Mouse (Mus musculus) bone marrow, adult 2 months (tissue): ENCODE results near the gene Antxr1. TPM values are rescaled to one million over a fixed set of nuclear protein-coding genes. Genes with fewer than 3 reads are reported as not detected.

Source experiments
- H3K27ac ChIP-seq: fragments of 200-500 bp; 2 replicates; pipeline ENCODE4 v1.5.1; 2012; ENCODE audit warnings: low read depth, mild to moderate bottlenecking, control low read depth, inconsistent platforms, low read length; ENCODE audit not compliant: control insufficient read depth, poor library complexity, insufficient read depth
- H3K4me1 ChIP-seq: fragments of 200-500 bp; 2 replicates; pipeline ENCODE4 v1.6.1; 2011; ENCODE audit warnings: low read length; ENCODE audit not compliant: control insufficient read depth, insufficient read depth
- H3K4me3 ChIP-seq: fragments of 200-500 bp; replicated peaks from 2 replicates; pipeline ENCODE3; 2011; ENCODE audit warnings: mild to moderate bottlenecking, low read depth, low read length, control low read depth; ENCODE audit not compliant: control insufficient read depth
- CTCF ChIP-seq: fragments of 200-500 bp; IDR thresholded peaks from 2 replicates; pipeline ENCODE4 v1.5.1; 2011; ENCODE audit warnings: low read length, control low read depth; ENCODE audit not compliant: control insufficient read depth, insufficient read depth
- POLR2A ChIP-seq: fragments of 200-500 bp; IDR thresholded peaks from 2 replicates; pipeline ENCODE4 v1.6.1; 2011; ENCODE audit warnings: low read depth, mild to moderate bottlenecking, control low read depth, low read length, borderline replicate concordance; ENCODE audit not compliant: control insufficient read depth
- WGBS: fragments of 180-500 bp; shearing (Covaris S2); methylation state at CpG from one replicate; pipeline ENCODE4 v1.1.7; 2018; 5-methylcytosine and 5-hydroxymethylcytosine counted together
- polyA plus RNA-seq: library from polyadenylated mRNA; stranded (reverse); fragments of >200 nt; gene quantifications from 2 replicates; pipeline ENCODE4 v1.2.4, GENCODE M21; 2011; ENCODE audit warnings: low replicate concordance; ENCODE audit not compliant: missing spikeins, insufficient read depth, insufficient read length

Gene Antxr1
- polyA plus RNA-seq, 1 experiment = 5.3 TPM

GRCm38 (mm10) chr6:87160196-87160595 lies 175.4 kb downstream of the Antxr1 start:
- WGBS = 85% methylated on average over 5 of the region's 5 CpGs
- no peaks in the 10 kb centered on the region; the same call in 1 of the 2 replicates for H3K4me1 ChIP-seq
- TF ChIP-seq POLR2A (no peak), CTCF (no peak)
- H3K27ac ChIP-seq = no peak overlapping the region
- H3K4me3 ChIP-seq = no peak overlapping the region

- H3K4me1 ChIP-seq = peaks cover 5% of the 10 kb centered on the region
- WGBS = 84% methylated on average over 7 of the region's 7 CpGs
- no peak overlapping the region for H3K4me3 ChIP-seq
- H3K27ac ChIP-seq = no peak overlapping the region
- no peak for TF ChIP-seq CTCF
- no peak for TF ChIP-seq POLR2A
Observed at GRCm38 (mm10) chr6:87158062-87158623, 177.5 kb downstream of the Antxr1 start.

- H3K4me1 ChIP-seq = peaks cover 5% of the 10 kb centered on the region
- 73% methylated on average over 3 of the region's 3 CpGs for whole genome bisulfite sequencing
- peak overlapping the region; percentile 82 for H3K27ac ChIP-seq
- H3K4me3 ChIP-seq = no peak overlapping the region
- TF ChIP-seq CTCF = no peak
- no peak for TF ChIP-seq POLR2A
Observed at GRCm38 (mm10) chr6:87153836-87154235, 181.8 kb downstream of the Antxr1 start.

GRCm38 (mm10) chr6:87153231-87153580 lies 182.4 kb downstream of the Antxr1 start:
- Histone ChIP-seq H3K27ac (peak overlapping the region; percentile 82), H3K4me3 (no peak overlapping the region), H3K4me1 (peaks cover 5% of the 10 kb centered on the region)
- 27% methylated on average over 7 of the region's 7 CpGs for WGBS
- TF ChIP-seq POLR2A (no peak), CTCF (no peak)

- peaks cover 5% of the 10 kb centered on the region for H3K4me1 ChIP-seq
- H3K4me3 ChIP-seq = peak overlapping the region; percentile 19
- peak; percentile 77; the same call in 1 of the 2 replicates for TF ChIP-seq POLR2A
- no peak for TF ChIP-seq CTCF
- peak overlapping the region; percentile 82 for H3K27ac ChIP-seq
- 8% methylated on average over 21 of the region's 21 CpGs for WGBS
Observed at GRCm38 (mm10) chr6:87152461-87153230, 183.0 kb downstream of the Antxr1 start.

- Histone ChIP-seq H3K4me3 (no peak overlapping the region), H3K27ac (no peak overlapping the region), H3K4me1 (peaks cover 5% of the 10 kb centered on the region)
- WGBS = 88% methylated on average over 8 of the region's 8 CpGs
- TF ChIP-seq CTCF (no peak), POLR2A (no peak)
Observed at GRCm38 (mm10) chr6:87151427-87151826, 184.2 kb downstream of the Antxr1 start.

- H3K4me3 ChIP-seq = no peak overlapping the region
- peaks cover 5% of the 10 kb centered on the region for H3K4me1 ChIP-seq
- H3K27ac ChIP-seq = no peak overlapping the region
- no peak for TF ChIP-seq POLR2A
- no peak for TF ChIP-seq CTCF
- 72% methylated on average over 7 of the region's 7 CpGs for WGBS
Observed at GRCm38 (mm10) chr6:87150471-87150870, 185.2 kb downstream of the Antxr1 start.

- Histone ChIP-seq H3K4me3 (no peak overlapping the region), H3K27ac (no peak overlapping the region), H3K4me1 (no peaks in the 10 kb centered on the region; the same call in 1 of the 2 replicates)
- TF ChIP-seq CTCF = no peak
- no peak for TF ChIP-seq POLR2A
- WGBS = 54% methylated on average over 3 of the region's 3 CpGs
Observed at GRCm38 (mm10) chr6:87147921-87148320, 187.7 kb downstream of the Antxr1 start.

- no peaks in the 10 kb centered on the region for H3K4me1 ChIP-seq
- H3K4me3 ChIP-seq = no peak overlapping the region
- TF ChIP-seq POLR2A = no peak
- no peak for TF ChIP-seq CTCF
- 84% methylated on average over 13 of the region's 13 CpGs for WGBS
- no peak overlapping the region for H3K27ac ChIP-seq
Observed at GRCm38 (mm10) chr6:87143594-87143993, 192.0 kb downstream of the Antxr1 start.
